Mouse (Mus musculus) testis, adult 2 months (tissue): ENCODE measurements around the gene Clcf1.

Experiments
- CTCF ChIP-seq: fragments of 200-500 bp; IDR thresholded peaks from 2 replicates; pipeline ENCODE4 v1.5.1; 2012; ENCODE audit warnings: low read depth, mild to moderate bottlenecking, inconsistent platforms, low read length, moderate library complexity; ENCODE audit not compliant: control insufficient read depth, insufficient read depth, insufficient replicate concordance
- POLR2A ChIP-seq: fragments of 200-500 bp; IDR thresholded peaks from 2 replicates; pipeline ENCODE4 v1.6.1; 2012; ENCODE audit warnings: low read depth, mild to moderate bottlenecking, inconsistent platforms, low read length, moderate library complexity; ENCODE audit not compliant: control insufficient read depth

GRCm38 (mm10) chr19:4217855-4218254, 3.8 kb downstream of the Clcf1 start:
- TF ChIP-seq POLR2A (no peak), CTCF (no peak)
